Mouse (Mus musculus) forebrain, postnatal 0 days (tissue): ENCODE measurements around the gene Depp1. TPM values are rescaled to one million over a fixed set of nuclear protein-coding genes. Genes with fewer than 3 reads are reported as not detected.

Experiments
- ATAC-seq: fragments of 200-750 bp; cut with Nextera tagmentation; 2 replicates; pipeline ENCODE4 v1.8.0; 2017; ENCODE audit warnings: mild to moderate bottlenecking, moderate library complexity
- DNase-seq: peaks from one replicate; pipeline ENCODE4 v3.0.0-alpha.2; 2015
- H3K27ac ChIP-seq: fragments of 300-500 bp; sonication (generic); 2 replicates; pipeline ENCODE4 v1.5.1; 2014; ENCODE audit warnings: low read depth, mild to moderate bottlenecking, antibody characterized with exemption, low read length, moderate library complexity, mixed read lengths
- H3K27me3 ChIP-seq: fragments of 300-500 bp; sonication (generic); 2 replicates; pipeline ENCODE4 v1.6.1; 2014; ENCODE audit warnings: mild to moderate bottlenecking, low read length, mixed read lengths; ENCODE audit not compliant: insufficient read depth
- H3K36me3 ChIP-seq: fragments of 300-500 bp; sonication (generic); 2 replicates; pipeline ENCODE4 v1.6.1; 2014; ENCODE audit warnings: mild to moderate bottlenecking, moderate library complexity; ENCODE audit not compliant: insufficient read depth
- H3K4me1 ChIP-seq: fragments of 300-500 bp; sonication (generic); 2 replicates; pipeline ENCODE4 v1.6.1; 2014; ENCODE audit warnings: antibody characterized with exemption; ENCODE audit not compliant: insufficient read depth
- H3K4me2 ChIP-seq: fragments of 300-500 bp; sonication (generic); 2 replicates; pipeline ENCODE4 v1.6.1; 2014; ENCODE audit warnings: low read depth, mild to moderate bottlenecking, moderate library complexity
- H3K4me3 ChIP-seq: fragments of 300-500 bp; sonication (generic); 2 replicates; pipeline ENCODE4 v1.5.1; 2014; ENCODE audit warnings: low read depth, low read length, mixed read lengths
- H3K9ac ChIP-seq: fragments of 300-500 bp; sonication (generic); 2 replicates; pipeline ENCODE4 v1.6.1; 2014; ENCODE audit warnings: mild to moderate bottlenecking
- H3K9me3 ChIP-seq: fragments of 300-500 bp; sonication (generic); 2 replicates; pipeline ENCODE4 v1.6.1; 2016; ENCODE audit warnings: low read length
- CTCF ChIP-seq: sonication (generic); IDR thresholded peaks from 2 replicates; pipeline ENCODE4 v1.5.1; 2016; ENCODE audit warnings: antibody characterized with exemption, control low read depth, low read depth
- WGBS: fragments of 180-500 bp; shearing (Covaris S2); extraction: QIAGEN DNeasy Blood & Tissue Kit; methylation state at CpG from one replicate; pipeline ENCODE4 v1.1.7; 2014; 5-methylcytosine and 5-hydroxymethylcytosine counted together
- polyA plus RNA-seq: library from polyadenylated mRNA; unstranded; fragments of >200 nt; fragmentation: Nextera tagmentation; extraction: Ambion mirVana; gene quantifications from 2 replicates; pipeline ENCODE4 v1.2.1, GENCODE M21; 2015
- total RNA-seq: library from RNA; depleted of rRNA; stranded (reverse); fragments of >200 nt; gene quantifications from 2 replicates; pipeline ENCODE4 v1.2.3, GENCODE M21; 2014

Gene Depp1
- total and polyA plus RNA-seq, 2 experiments from 2014 or later, result 1.6 to 2.6 TPM

DNA sequence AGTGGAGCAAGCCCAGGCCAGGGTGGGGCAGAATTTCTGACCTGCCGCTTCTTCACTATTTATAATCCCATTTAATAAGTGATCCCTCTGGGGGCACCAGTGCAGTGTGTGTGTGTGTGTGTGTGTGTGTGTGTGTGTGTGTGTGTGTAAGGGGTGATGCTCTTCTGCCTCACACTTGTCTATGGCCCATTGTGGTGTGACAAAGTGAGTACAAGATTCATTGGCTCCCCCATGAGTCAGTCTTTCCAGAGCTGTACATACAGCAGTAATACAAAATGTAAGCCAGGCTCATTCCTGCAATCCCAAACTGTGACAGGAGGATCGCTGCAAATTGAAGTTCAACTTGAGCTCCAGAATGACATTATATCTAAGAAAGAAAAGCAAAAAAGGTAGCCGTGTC lies 14.4 kb downstream of the Depp1 start:
- TF ChIP-seq CTCF, result no peak
- Histone ChIP-seq H3K36me3 (no peaks in the 10 kb centered on the region), H3K27me3 (no peaks in the 10 kb centered on the region), H3K27ac (no peak overlapping the region), H3K9ac (no peak overlapping the region), H3K4me3 (no peak overlapping the region), H3K4me2 (no peak overlapping the region), H3K9me3 (no peaks in the 10 kb centered on the region), H3K4me1 (no peaks in the 10 kb centered on the region)
- WGBS, result 85% methylated on average over 3 of the region's 3 CpGs
- no peak for DNase-seq
- no peak for ATAC-seq

- no peaks in the 10 kb centered on the region for H3K4me1 ChIP-seq
- H3K36me3 ChIP-seq, result no peaks in the 10 kb centered on the region
- H3K27ac ChIP-seq, result no peak overlapping the region
- no peak overlapping the region for H3K4me3 ChIP-seq
- H3K9me3 ChIP-seq, result no peaks in the 10 kb centered on the region
- WGBS, result 52% methylated on average over 12 of the region's 12 CpGs
- no peaks in the 10 kb centered on the region for H3K27me3 ChIP-seq
- no peak for ATAC-seq
- no peak for TF ChIP-seq CTCF
- DNase-seq, result no peak
- H3K4me2 ChIP-seq, result no peak overlapping the region
- no peak overlapping the region for H3K9ac ChIP-seq
Observed at GRCm38 (mm10) chr6:116666085-116666750, 15.8 kb downstream of the Depp1 start.

DNA sequence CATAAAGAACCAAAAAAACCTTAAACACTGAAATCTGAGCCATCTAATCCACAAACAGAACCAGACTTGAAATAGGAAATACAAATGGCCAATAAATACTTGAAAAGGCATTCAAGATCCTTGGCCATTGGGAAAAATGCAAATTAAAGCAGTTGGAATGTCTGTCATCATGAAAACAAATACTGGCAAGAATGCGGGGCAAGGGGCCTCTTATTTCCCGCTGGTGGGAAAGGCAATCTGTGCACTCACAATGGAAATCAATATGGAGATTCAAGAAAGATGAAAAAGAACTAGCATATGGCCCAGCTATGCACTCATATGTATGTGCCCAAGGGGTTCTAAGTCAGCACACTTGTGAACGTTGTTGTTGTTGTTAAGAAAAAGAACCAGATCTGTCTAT lies 16.5 kb downstream of the Depp1 start:
- WGBS, result 9% methylated on average over 3 of the region's 3 CpGs
- no peak overlapping the region for H3K9ac ChIP-seq
- no peak overlapping the region for H3K4me2 ChIP-seq
- no peak overlapping the region for H3K27ac ChIP-seq
- no peak overlapping the region for H3K4me3 ChIP-seq
- no peaks in the 10 kb centered on the region for H3K9me3 ChIP-seq
- ATAC-seq (no peak), DNase-seq (no peak)
- no peaks in the 10 kb centered on the region for H3K27me3 ChIP-seq
- TF ChIP-seq CTCF, result no peak
- no peaks in the 10 kb centered on the region for H3K36me3 ChIP-seq
- no peaks in the 10 kb centered on the region for H3K4me1 ChIP-seq

DNA sequence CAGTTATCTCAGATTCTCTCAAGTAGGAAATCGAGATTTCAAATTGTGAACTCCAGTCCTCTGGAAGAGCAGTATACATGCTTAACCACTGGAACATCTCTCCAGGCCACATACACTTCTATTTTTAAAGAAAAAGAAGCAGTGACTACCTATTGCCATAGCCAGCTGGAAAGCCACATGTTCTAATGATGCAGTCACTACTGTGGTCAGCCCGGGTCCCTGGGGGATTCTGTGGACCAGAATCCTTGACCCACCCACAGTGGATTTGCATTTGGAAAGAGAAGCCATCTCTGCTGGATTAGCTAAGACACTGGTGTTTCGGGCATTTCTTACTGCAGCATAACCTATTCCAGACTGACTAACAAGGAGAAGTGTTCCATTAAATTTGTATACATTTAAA lies 17.0 kb downstream of the Depp1 start:
- H3K4me1 ChIP-seq, result no peaks in the 10 kb centered on the region
- no peak overlapping the region for H3K9ac ChIP-seq
- no peak for ATAC-seq
- no peak overlapping the region for H3K4me3 ChIP-seq
- WGBS, result 57% methylated on average over 3 of the region's 3 CpGs
- H3K27me3 ChIP-seq, result no peaks in the 10 kb centered on the region
- no peaks in the 10 kb centered on the region for H3K9me3 ChIP-seq
- H3K27ac ChIP-seq, result no peak overlapping the region
- no peak overlapping the region for H3K4me2 ChIP-seq
- DNase-seq, result no peak
- no peak for TF ChIP-seq CTCF
- no peaks in the 10 kb centered on the region for H3K36me3 ChIP-seq

GRCm38 (mm10) chr6:116668682-116669470 lies 18.5 kb downstream of the Depp1 start:
- Histone ChIP-seq H3K27ac (no peak overlapping the region), H3K4me2 (no peak overlapping the region), H3K36me3 (no peaks in the 10 kb centered on the region), H3K27me3 (no peaks in the 10 kb centered on the region), H3K9ac (no peak overlapping the region), H3K4me3 (no peak overlapping the region), H3K4me1 (no peaks in the 10 kb centered on the region), H3K9me3 (no peaks in the 10 kb centered on the region)
- DNase-seq (no peak), ATAC-seq (no peak)
- no peak for TF ChIP-seq CTCF
- WGBS, result 53% methylated on average over 11 of the region's 11 CpGs

DNA sequence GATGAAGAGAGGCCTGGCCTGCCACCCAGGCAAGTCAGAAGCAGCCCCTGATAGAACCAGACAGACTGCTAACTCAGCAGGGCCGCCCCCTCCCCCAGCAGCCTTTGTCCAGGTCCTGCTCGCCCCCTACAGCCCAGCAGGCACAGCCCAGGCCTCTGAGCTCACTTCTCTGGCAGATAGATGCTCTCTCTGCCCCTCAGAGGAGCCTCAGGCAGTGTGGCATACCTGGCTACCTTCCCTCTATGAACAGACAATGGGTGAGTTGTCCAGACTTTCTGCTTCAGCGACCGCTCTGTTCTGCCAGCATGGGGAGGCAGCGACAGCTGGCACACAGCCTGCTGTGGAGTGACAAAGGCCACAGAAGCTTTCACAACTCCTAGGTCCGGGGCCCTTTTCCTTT lies 19.7 kb downstream of the Depp1 start:
- no peak overlapping the region for H3K27ac ChIP-seq
- H3K4me2 ChIP-seq, result no peak overlapping the region
- H3K27me3 ChIP-seq, result no peaks in the 10 kb centered on the region
- no peaks in the 10 kb centered on the region for H3K9me3 ChIP-seq
- DNase-seq (peak; percentile 29), ATAC-seq (peak; percentile 41)
- H3K4me1 ChIP-seq, result no peaks in the 10 kb centered on the region
- 15% methylated on average over 6 of the region's 6 CpGs for WGBS
- TF ChIP-seq CTCF, result no peak
- no peaks in the 10 kb centered on the region for H3K36me3 ChIP-seq
- H3K9ac ChIP-seq, result no peak overlapping the region
- no peak overlapping the region for H3K4me3 ChIP-seq

GRCm38 (mm10) chr6:116671031-116671430 lies 20.6 kb downstream of the Depp1 start:
- WGBS, result 17% methylated on average over 5 of the region's 5 CpGs
- Histone ChIP-seq H3K27me3 (no peaks in the 10 kb centered on the region), H3K4me1 (no peaks in the 10 kb centered on the region), H3K9me3 (no peaks in the 10 kb centered on the region), H3K27ac (no peak overlapping the region), H3K9ac (no peak overlapping the region), H3K36me3 (no peaks in the 10 kb centered on the region), H3K4me3 (no peak overlapping the region), H3K4me2 (no peak overlapping the region)
- TF ChIP-seq CTCF, result no peak
- DNase-seq (no peak), ATAC-seq (no peak)
